Mouse (Mus musculus) layer of hippocampus, postnatal 14 days (tissue): ENCODE measurements at regions not wholly inside any gene's neighbourhood (a gene's known extent, or its start where the extent isn't known, plus 50 kb on each side); places are given as distances from the start of the nearest gene placed in this dataset.
A peak's percentile ranks its signal among the peaks of the same experiment; 100 is the strongest.

Source experiments
- DNase-seq, 2 experiments: peaks; one replicate each; pipeline ENCODE4 v3.0.0; 2021 to 2022; ENCODE audit warnings: low spot score in 2 of 2, mixed read lengths in 1 of 2

DNA sequence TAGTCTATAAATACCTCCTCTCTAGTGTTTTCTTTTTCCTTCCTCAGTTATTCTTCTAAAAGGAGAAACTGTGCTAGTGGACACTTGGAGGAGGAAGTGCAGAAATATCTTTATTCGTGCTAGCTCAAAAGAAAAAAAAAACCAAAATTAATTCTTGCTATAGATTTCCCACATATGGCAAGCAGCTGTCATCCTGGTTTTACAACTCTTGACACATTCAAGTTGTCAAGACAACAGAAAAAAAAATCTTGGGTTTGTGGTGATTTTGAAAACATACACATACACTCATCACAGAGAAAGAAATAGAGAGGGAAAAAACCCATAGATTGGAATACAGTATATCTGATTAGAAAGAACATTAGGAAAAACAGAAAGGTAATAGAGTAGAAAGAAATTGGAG, 352.8 kb upstream of the Slco3a1 start:
- no peak for DNase-seq

DNA sequence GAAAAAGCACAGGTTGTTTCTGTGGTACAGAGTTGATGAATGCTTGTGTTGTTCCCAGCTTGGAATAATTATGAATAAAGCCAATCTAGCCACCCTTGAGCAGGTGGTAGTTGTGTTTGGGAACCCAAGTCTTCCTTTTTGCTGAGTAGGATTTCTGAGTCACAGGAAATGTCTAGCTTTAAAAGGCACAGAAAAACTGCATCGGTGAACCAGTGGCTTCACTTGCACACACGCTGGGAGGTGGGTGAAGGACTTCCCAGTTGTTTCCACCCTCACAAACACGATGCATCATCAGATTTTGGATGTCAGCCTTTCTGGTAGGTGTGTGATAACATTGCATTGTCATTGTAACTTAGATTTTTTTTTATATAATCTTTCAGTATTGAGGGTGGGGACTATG, 322.9 kb upstream of the Slco3a1 start:
- DNase-seq, result no peak

DNA sequence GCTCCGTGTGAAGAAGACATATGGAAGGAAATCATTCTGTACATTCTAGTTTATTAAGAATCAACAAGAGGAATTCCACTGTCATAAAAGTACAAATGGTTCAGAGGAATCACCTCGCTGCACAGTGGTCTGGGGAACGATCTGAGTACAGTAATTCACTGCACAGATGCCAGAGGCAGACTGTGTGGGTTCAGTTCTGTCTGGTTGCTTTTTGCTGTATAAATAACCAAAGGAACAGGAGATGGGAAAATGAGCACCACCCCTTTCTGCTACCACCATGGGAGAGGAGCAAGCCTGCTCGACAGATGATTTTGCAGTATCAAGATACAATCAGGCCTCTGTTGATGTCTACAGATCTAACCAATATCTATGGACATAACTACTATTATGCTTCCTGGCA, 322.1 kb upstream of the Slco3a1 start:
- DNase-seq, result peak in 1 of 2 experiments; percentile 53

DNA sequence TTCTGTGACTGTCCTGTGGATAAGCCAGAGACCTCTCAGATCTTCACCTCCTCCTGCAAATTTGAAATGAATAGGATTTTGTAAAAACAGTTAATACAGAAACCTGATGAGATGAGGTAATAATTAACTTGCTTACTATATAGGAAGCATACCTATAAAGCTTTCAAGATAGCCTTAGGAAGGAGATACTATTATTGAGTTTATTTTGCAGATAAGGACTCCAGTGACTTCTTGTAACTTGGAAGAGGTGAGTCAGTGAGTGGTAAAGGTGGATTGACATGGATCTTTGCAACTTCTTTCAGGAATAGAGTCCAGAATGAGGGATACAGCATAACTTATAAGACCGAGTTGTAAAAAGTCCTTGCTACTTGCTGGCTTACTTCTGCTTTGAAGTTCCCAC, 315.7 kb upstream of the Slco3a1 start:
- no peak for DNase-seq

DNA sequence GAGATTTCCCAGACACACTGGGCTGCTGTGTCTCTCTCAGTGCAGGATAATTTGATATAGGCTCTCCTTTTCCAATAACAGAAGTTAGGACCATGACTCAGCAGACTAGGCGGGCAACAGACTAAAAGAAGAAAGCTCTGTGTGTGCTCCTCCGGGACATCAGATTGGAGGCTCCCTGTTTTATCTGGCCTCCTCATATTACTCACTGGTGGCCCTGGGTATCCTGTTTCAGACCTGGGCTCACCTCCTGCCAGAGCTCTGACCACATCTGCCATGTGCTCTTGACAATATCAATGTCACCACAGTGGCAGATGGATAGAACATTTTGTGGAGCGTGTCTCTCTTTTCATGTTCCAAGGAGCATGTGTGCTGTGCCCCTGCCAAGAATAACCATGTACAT, 308.1 kb upstream of the Slco3a1 start:
- peak; percentile 35 to 55 for DNase-seq

DNA sequence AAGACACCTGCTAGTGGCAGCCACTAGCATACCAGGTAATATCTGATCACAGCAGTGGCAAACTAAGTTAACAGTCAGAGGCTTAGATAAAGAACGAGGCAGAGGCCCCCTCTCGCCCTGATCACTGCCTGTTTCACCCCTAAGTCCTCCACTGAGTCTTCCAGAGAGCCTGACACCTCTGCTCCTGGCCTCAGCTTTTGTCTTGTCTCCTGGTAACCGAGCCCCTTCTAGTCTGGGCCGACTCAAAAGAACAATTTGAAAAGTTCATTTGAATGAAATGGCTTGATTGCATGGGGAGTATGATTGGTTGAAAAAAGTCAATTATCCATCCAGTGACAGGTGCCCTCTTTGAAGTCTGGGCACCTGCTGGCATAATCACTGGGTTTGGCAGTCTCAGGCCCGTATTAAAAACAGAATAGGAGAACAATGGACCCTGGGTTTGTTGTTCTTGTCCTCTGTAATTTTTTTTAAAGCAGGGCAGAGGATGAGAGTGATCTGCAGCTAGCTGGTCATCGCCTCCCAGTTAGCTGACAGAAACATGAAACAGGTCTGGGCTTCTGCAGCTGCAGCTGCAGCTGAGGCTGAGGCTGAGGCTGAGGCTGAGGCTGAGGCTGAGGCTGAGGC, 289.8 kb upstream of the Slco3a1 start:
- DNase-seq, result no peak

DNA sequence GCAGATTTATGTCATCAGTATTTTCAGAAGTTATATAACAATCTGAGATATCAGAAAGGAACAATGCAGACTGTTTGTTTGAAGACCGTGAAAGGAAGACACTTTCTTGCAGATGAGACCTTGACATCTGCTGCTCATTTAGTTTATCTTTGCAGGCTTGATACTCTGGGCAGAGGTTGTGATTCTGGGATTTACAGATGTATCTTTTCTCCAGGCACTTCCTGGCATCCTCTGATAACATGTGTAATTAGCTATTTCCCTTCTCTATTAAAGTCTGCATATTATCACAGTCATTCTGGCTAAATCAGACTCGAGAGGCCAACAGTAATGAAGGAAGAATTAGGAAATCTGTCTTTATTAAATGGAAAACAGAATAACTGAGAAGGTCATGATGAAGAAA, 268.7 kb upstream of the Slco3a1 start:
- DNase-seq, result no peak

DNA sequence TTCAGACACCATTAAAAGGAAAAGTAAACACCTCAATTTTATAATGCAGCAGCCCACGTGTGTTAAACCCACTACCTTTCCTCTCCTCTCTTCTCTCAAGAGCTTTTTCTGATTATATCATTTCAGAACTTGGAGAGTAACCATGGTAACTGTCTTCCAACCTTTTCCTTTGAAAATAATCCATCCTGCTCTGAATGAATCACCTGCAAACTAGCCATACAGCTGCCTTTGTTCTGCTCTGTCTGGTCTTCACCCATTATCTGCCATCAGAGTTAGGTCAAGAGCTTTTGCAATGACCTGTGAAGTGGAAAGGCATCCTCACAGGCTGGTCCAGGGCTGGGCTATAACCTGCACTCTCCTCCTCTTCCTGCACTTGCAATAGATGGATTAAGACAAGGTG, 238.7 kb upstream of the Slco3a1 start:
- DNase-seq, result no peak

DNA sequence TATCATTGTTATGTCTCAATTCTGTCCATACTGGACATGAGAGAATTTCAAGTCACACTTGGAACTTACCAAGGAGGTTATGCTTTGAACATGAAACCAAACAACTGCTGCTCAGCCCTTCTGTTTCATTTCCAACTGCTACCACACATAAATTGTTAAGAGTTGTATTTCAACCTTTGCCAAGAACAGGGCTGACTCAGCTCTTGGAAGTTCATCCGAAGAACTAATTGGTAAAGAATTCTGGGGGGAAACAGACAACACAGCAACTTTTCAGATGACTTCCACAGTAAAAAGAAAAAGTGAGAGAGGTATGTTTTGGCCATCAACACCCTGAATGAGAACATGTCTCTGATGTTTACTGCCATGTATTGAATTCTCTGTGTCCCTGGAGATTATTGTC, 234.1 kb upstream of the Slco3a1 start:
- DNase-seq, result peak in 1 of 2 experiments; percentile 10

DNA sequence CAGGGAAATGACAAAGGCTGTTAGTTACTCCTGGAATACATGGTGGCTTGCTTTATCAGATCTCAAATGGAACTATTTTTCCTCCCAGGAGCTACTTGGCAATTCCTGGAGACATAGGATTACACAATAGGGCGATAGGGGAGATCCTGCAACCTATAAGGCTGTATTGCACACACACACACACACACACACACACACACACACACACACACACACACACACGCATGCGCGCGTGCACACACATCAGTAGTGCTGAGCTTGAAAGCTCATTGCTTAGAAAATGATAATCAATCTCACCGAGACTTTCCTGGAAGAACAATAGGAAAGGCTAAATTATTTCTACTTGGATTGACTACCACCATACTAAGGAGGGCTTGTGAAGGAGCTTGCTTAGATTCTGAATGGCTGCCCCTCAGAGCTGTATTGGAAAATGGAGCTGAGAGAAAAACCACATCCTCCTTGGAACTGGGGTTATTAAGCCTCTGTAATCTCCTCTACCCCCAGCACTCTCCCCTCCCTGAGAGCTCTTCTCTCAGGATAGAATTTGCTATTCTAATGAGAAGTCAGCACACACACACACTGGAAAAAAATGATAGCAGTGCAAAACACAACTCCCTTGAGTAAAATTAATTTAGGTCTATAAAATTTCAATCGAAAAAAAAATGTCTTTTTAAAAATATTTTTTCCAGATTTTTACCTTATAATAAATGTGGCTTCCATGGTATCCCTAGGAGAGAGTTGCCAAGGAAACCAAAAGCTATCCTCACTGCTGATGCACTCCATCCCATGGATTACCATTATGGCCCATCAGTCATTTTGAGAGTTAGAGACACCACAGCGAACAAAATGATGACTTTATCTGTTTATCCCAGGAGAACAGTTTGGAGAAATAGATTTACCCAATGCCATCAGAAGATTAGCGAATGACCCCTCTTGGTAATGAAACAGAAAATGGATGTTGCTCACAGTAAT, 217.1 kb upstream of the Slco3a1 start:
- DNase-seq, result no peak

DNA sequence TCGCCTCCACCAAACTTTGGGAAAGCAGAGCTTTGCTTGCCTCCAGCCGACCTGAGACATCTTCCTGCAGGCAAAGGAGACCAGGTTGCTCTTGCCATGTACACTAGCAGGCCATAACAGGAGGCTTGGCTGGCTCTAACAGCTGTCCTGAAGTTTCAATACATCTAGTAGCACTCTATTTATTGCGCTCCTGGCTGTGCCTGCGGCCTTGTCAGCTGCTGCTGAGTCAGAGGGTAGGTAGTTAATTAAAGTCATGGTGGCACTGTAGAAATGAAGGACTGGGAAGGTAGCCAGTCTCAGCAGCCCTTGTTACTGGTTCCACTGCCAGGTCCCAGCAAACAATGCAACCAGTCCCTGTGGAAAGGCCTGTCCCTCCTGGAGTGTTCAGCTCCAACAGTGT, 212.0 kb upstream of the Slco3a1 start:
- DNase-seq, result peak in 1 of 2 experiments; percentile 22

DNA sequence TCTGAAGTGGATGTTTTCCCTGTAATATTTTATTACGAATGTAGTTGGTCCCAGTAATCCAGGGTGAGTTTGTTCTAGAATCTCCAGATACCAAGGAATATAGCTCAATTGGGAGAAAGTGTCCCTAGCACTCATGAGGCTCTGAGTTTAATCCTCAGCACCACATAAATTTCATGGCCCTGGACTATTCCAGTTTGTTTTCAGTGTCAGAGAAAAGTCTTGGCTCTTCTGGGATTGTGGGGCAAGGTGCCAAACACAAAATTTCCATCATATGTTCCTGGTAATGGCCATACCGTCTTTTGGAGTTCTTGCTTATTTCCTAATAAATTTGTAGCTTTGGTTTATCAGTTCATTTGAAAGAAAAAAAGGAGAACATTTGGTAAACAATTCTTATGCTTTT, 202.9 kb upstream of the Slco3a1 start:
- no peak for DNase-seq

DNA sequence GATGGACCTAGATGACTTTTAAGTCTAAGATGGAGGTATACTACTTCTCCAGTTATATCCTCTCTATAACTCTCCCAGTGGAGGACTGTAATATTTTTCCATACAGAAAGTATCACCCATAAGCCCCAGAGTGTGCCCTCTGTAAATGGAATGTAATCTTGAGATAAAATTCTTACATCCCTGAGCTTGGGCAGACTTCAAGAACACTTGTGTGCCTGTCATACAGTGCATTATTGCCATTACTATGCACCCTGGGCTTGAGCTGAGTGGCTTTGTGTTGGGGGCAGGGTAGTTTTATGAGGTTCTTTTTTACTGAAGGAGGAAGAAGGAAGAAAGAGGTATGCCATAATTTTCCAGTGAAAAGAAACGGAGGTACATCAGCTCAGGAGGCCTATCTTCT, 193.1 kb upstream of the Slco3a1 start:
- no peak for DNase-seq

DNA sequence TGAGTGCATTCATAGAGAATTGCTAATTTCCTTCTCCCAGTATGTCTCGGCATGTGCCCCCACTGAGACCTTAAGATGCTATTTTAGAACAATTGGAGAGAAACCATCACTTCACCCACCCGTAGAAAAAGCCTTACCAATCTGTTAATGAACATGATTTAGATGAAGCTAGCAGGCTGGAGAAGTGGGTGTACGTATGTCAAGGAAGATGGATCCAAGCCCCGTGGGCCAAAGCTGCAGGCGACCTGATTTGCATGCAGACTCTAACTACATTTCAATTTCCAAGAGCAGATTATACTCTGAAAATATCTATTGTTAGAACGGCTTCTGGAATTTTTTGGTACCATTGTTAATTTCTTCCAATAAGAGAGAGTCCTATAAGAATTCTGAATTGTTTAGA, 180.4 kb upstream of the Slco3a1 start:
- DNase-seq, result peak in 1 of 2 experiments; percentile 75

DNA sequence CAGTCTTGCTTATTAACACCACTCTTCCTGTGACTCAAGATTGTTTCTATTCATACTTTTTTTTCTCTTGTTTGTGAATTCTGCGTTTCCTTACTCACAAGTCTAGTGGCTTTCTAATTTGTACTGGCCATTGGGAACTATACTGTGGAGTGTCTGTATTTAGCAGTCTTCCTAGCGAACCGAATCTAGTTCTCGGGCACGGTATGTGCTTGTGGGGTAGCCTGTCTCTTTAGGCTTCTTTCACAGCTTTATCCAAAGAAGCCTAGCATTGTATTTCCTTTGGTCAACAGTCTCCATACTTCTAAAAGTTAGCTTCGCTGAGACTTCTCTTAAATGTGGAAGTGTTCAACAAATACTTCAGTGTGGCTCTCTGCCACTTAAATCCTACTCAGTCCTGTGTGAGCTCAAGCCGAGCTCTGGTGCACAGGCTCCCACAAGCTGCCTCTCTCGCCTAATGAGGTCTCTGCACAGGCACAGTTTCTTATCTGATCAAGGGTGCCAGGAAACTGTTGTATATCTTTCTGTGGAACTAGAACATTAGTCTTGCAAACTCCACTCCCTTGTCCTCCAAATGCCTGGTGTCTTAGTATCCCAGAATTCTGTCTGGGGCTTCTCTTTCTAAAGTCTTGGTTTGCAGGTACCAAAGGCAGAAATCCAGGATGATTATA, 171.9 kb upstream of the Slco3a1 start:
- DNase-seq, result no peak

DNA sequence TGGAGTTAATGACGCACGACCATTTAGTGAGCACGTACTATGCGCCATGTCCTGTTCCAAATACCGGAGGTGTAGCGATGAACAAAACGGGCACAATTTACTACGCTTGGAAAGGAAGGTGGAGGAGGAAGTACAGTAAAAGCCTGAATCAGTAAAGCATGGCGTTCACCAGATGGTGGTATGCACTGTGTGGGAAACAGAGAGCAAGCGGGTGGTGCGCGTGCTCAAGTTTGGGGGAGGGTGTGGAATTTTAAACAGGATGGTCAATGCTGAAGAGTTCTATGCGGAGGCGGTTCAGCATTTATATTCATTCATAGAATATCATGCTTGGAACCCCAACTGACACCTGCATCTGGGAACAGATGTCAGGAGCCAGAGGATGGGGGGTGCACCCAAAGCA, 164.7 kb upstream of the Slco3a1 start:
- peak in 1 of 2 experiments; percentile 24 for DNase-seq

DNA sequence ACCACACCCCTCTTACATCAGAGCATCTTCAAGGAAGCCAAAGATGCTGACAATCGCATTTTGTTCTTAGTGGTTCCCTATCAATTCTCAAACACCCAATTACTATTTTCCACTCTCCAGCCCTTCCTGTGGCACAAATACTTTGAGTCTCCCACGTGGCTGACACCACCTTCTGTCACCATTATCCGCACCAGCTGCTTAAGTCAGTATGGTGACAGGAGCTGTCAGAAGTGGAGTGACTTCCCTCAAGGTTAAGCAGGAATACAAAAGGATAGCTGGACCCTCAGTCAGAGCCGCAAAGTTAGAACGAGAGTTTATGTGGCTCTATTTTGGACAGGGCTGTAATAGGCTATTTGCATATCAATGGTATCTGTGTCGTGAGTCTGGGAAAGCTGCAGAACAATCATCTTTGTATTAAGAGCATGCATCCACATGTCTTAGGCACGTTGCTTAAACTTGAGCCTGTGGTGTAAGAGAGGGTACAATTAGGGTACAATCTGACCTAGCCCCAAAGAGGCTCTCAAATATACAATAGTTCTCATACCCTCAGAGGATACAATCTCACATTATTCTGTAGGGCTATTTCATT, 155.5 kb upstream of the Slco3a1 start:
- DNase-seq, result no peak

DNA sequence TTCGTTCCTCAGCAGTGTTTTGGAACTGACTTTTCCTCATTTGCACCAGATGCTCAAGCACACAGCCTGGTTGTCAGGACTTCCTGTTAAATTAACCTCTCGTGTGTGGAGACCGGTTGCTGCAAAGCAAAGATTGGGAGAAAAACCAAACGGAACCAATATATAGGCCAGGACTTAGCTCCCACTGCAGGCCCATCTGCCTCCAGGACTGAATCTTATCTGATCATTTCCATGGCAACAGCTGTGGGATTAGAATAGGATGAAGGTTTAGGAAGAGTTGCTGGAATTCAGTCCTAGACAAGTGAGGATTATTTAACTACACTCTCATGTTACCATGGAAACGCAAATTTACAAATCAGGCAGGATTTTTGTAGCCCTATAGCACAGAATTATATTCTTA, 154.4 kb upstream of the Slco3a1 start:
- DNase-seq, result peak; percentile 31 to 39

DNA sequence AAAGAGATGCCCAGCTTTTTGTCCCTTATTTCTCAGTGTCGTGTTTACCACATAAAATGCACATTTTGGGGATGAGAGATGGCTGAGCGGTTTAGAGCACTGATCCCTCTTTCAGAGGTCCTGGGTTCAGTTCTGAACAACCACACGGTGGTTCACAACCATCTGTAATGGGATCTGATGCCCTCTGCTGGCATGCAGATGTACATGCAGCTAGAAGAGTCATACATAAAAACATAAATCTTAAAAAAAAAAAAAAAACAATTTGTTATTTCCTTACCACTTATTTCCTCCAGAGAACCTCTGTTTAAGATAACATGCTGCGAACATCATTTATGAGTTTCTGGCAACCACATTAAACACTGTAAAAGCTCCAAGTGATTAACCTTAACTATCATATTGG, 149.0 kb upstream of the Slco3a1 start:
- DNase-seq, result no peak

DNA sequence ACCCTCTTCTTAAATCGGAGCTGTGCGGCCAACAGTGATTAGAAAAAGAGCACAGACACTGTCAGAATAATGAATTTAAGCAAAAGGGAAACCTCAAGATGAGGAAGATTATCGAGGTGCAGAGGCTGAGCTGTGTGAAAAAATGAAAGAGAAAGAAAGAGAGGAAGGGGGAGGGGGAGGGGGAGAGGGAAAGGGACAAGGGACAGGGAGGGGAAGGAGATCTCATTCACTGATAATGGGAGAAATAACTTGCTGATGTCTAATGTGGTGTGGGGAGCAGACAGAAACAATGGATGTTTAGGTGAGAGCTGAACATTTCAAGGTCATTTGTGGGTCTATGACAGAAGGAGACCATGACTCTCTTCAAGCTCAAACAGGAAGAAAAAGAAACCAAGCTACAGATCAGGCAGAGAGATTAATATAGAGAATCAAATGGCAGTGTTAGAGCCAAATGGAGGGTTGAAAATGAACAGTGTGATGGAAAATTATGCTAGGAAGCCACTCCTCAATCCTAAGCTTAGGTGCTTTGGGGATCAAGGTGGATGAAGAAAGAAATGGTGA, 143.3 kb upstream of the Slco3a1 start:
- DNase-seq, result no peak

DNA sequence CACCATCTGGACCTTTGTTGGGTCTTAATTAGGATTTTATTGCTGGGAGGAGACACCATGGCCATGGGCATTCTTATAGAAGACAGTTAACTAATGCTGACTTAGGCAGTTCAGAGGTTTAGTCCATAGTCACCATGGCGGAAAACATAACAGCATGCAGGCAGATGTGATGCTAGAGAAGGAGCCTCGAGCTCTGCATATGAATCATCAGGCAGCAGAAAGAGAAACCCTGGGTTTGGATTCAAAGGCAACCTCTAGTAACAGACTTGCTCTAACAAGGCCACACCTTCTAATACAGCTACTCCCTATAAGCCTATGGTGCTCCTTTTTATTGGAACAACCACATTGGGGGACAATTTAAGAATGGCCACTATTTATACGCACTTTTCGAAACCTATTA, 141.7 kb upstream of the Slco3a1 start:
- DNase-seq, result no peak
